Mouse (Mus musculus) thymus, adult 2 months (tissue): ENCODE data around the gene Lrrc75b. TPM values are rescaled to one million over a fixed set of nuclear protein-coding genes. Genes with fewer than 3 reads are reported as not detected.
A peak's percentile ranks its signal among the peaks of the same experiment; 100 is the strongest.
"Not testable (repeated sequence)": the region's sequence is repeated elsewhere in the genome, so short reads cannot be mapped to it uniquely, and the experiment has no call there.

ENCODE experiments used
- DNase-seq: peaks from one replicate; pipeline ENCODE4 v3.0.0; 2021
- H3K27ac ChIP-seq: fragments of 200-500 bp; 2 replicates; pipeline ENCODE4 v1.5.1; 2012; ENCODE audit warnings: low read length, control low read depth; ENCODE audit not compliant: control insufficient read depth, insufficient read depth
- H3K27me3 ChIP-seq: fragments of 200-500 bp; 2 replicates; pipeline ENCODE4 v1.6.1; 2012; ENCODE audit warnings: mild to moderate bottlenecking, low read length, moderate library complexity, mixed read lengths; ENCODE audit not compliant: control insufficient read depth, insufficient read depth
- H3K36me3 ChIP-seq: fragments of 200-500 bp; 2 replicates; pipeline ENCODE4 v1.6.1; 2012; ENCODE audit warnings: mild to moderate bottlenecking, low read length, moderate library complexity; ENCODE audit not compliant: control insufficient read depth, insufficient read depth
- H3K4me1 ChIP-seq: fragments of 200-500 bp; replicated peaks from 2 replicates; pipeline ENCODE4 v1.6.1; 2012; ENCODE audit warnings: low read length; ENCODE audit not compliant: control insufficient read depth, insufficient read depth
- H3K4me3 ChIP-seq: fragments of 200-500 bp; 2 replicates; pipeline ENCODE4 v1.5.1; 2012; ENCODE audit warnings: mild to moderate bottlenecking, low read length, control low read depth, moderate library complexity; ENCODE audit not compliant: control insufficient read depth, insufficient read depth
- CTCF ChIP-seq: fragments of 200-500 bp; IDR thresholded peaks from 2 replicates; pipeline ENCODE4 v1.5.1; 2012; ENCODE audit warnings: mild to moderate bottlenecking, control low read depth, low read length, moderate library complexity, borderline replicate concordance; ENCODE audit not compliant: control insufficient read depth, poor library complexity, insufficient read depth; ENCODE audit errors: extremely low read depth
- POLR2A ChIP-seq: fragments of 200-500 bp; IDR thresholded peaks from 2 replicates; pipeline ENCODE4 v1.6.1; 2012; ENCODE audit warnings: mild to moderate bottlenecking, low read length, control low read depth, moderate library complexity; ENCODE audit not compliant: control insufficient read depth, poor library complexity, insufficient read depth; ENCODE audit errors: extremely low read depth
- WGBS: fragments of 180-500 bp; shearing (Covaris S2); methylation state at CpG from one replicate; pipeline ENCODE4 v1.1.7; 2018; 5-methylcytosine and 5-hydroxymethylcytosine counted together
- polyA plus RNA-seq: library from polyadenylated mRNA; depleted of rRNA; stranded (reverse); fragments of >200 nt; gene quantifications from 2 replicates; pipeline ENCODE4 v1.2.3, GENCODE M21; 2012

Lrrc75b gene
- polyA plus RNA-seq, 1 experiment = 1.8 TPM

DNA sequence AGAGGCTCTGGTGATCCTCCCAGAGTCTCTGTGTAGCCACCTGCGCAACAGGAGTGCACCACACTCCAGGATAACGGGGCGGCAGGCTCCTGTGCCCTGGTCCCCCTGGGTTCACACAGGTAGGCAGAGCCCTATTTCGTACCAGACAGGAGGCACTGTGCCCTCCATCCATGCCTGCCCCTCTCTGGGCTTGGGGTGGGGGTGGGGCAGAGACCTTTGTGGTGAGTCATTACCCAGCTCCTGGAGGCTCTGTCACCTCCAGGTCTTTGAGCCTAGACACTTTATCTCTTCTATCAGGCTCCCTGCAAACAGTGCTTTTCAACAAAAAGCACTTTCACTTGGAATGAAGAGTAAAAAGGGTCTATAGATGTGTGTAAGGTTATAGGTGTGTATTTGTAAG is 8.7 kb upstream of the Lrrc75b start:
- Histone ChIP-seq H3K36me3 (no peaks in the 10 kb centered on the region), H3K4me3 (no peak overlapping the region), H3K27ac (no peak overlapping the region), H3K4me1 (peaks cover 27% of the 10 kb centered on the region), H3K27me3 (no peaks in the 10 kb centered on the region)
- DNase-seq = no peak
- 76% methylated on average over 4 of the region's 4 CpGs for WGBS
- TF ChIP-seq POLR2A (no peak), CTCF (no peak)

DNA sequence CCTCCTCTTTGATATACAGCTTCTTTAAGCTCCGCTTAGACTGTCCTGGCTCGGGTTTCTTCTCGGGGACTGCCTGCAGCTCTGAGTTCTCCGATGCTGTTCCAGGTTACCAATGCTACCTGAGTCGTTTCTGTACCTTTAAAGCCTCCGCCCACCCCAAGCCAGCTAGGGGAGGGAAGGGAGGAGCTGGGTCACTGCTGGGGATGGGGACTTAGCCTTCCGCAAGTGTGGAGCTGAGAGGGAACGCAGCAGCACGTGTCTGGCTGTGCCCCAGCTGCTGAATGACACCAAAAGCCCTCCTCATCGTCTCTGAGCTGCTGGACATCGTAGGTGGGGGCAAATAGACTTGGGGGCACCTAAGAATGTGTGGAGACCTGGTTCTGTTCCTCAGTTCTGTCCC is 8.3 kb upstream of the Lrrc75b start:
- Histone ChIP-seq H3K27me3 (no peaks in the 10 kb centered on the region), H3K4me3 (no peak overlapping the region), H3K27ac (no peak overlapping the region), H3K4me1 (peaks cover 30% of the 10 kb centered on the region), H3K36me3 (no peaks in the 10 kb centered on the region)
- WGBS = 85% methylated on average over 11 of the region's 11 CpGs
- TF ChIP-seq POLR2A (no peak), CTCF (no peak)
- no peak for DNase-seq

DNA sequence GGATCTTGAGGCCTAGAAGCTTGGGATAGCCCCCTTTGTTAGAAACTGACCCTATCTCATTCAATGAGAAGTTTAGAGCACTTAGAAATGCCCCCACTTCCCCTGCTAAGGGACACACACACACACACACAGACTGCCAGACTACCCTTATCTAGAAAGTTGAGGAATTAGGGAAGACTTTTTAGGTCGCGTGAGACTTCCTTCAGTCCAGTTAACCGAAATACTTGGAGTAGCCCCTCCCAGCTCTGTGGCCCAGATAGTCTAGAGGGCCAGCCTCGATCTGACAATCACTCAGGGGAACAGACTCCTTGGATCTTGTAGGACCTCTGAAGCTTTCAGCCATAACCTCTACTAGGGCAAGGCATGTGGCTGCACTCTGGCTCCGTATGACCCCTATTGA is 7.9 kb upstream of the Lrrc75b start:
- H3K27me3 ChIP-seq = no peaks in the 10 kb centered on the region
- 87% methylated on average over 5 of the region's 5 CpGs for WGBS

GRCm38 (mm10) chr10:75566765-75567164 is 6.6 kb upstream of the Lrrc75b start:
- DNase-seq, H3K4me3 ChIP-seq, H3K36me3 ChIP-seq, H3K27ac ChIP-seq, H3K27me3 ChIP-seq: not testable (repeated sequence)
- peaks cover 30% of the 10 kb centered on the region for H3K4me1 ChIP-seq
- WGBS = 95% methylated on average over 2 of the region's 2 CpGs

More for the DNA sequence above, 7.9 kb upstream of the Lrrc75b start:
- Histone ChIP-seq H3K4me1 (peaks cover 30% of the 10 kb centered on the region), H3K36me3 (no peaks in the 10 kb centered on the region), H3K4me3 (no peak overlapping the region), H3K27ac (no peak overlapping the region)
- TF ChIP-seq CTCF (no peak), POLR2A (no peak)
- DNase-seq = no peak

DNA sequence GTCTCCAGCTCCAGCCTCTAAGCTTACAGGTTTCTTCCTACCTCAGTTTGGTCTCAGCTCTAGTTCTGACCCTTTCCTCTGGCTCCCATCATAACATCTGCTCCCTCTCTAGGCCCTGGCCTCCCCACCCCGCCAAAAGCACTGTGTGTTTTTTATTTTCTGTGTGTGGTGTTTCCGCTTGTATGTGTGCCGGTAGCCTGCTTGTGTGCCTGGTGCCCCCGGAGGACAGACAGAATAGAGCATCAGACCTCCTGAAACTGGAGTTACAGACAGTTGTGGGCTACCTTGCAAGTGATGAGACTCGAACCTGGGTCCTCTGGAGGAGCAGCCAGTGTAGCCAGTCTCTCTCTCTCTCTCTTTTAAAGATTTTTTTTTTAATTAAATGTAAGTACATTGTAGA is 6.2 kb upstream of the Lrrc75b start:
- whole genome bisulfite sequencing = 46% methylated on average over 5 of the region's 5 CpGs

DNA sequence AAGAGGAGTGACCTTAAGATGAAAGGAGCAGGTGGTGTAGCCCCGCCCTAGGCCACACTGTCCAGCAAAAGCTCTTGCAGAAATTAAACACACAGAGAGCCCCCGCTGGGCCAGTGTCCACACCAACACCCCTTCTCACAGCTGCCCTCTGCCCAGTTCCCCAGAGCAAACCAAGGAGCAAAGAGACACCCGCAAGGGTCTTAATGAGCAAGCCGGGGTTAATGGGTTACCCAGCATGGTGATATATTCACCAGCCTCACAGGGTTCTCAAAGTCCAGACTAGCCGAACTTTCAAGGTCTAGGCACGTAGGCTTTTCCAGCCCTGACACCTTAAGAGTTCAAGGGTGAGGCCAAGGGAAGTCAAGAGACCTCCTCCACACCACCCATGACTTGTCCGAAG is 5.8 kb upstream of the Lrrc75b start:
- 21% methylated on average over 7 of the region's 7 CpGs for WGBS
- DNase-seq = no peak
- TF ChIP-seq CTCF (no peak), POLR2A (no peak)
- H3K27me3 ChIP-seq = peaks cover under 1% of the 10 kb centered on the region; the same call in 1 of the 2 replicates
- H3K4me3 ChIP-seq = no peak overlapping the region
- peaks cover 30% of the 10 kb centered on the region for H3K4me1 ChIP-seq
- H3K27ac ChIP-seq = peak overlapping the region; percentile 76
- H3K36me3 ChIP-seq = no peaks in the 10 kb centered on the region

More for the DNA sequence above, 6.2 kb upstream of the Lrrc75b start:
- TF ChIP-seq CTCF (no peak), POLR2A (no peak)
- Histone ChIP-seq H3K36me3 (no peaks in the 10 kb centered on the region), H3K4me3 (no peak overlapping the region), H3K4me1 (peaks cover 30% of the 10 kb centered on the region), H3K27me3 (no peaks in the 10 kb centered on the region; the same call in 1 of the 2 replicates), H3K27ac (peak overlapping the region; percentile 76)
- DNase-seq = no peak

- peak; percentile 77 for DNase-seq
- Histone ChIP-seq H3K4me3 (no peak overlapping the region), H3K27ac (peak overlapping the region; percentile 76), H3K4me1 (peaks cover 30% of the 10 kb centered on the region), H3K36me3 (no peaks in the 10 kb centered on the region), H3K27me3 (peaks cover 5% of the 10 kb centered on the region; the same call in 1 of the 2 replicates)
- TF ChIP-seq CTCF (no peak), POLR2A (0 out of 2 replicates have a peak, but pooled peaks have one; percentile 14)
- WGBS = under 1% methylated on average over 6 of the region's 6 CpGs
Observed at GRCm38 (mm10) chr10:75565436-75565835, 5.3 kb upstream of the Lrrc75b start.
